Mouse (Mus musculus) telencephalon, adult 2 months (tissue): ENCODE measurements around the gene Ppp1r35.
A peak's percentile ranks its signal among the peaks of the same experiment; 100 is the strongest.
"Not testable (repeated sequence)": the region's sequence is repeated elsewhere in the genome, so short reads cannot be mapped to it uniquely, and the experiment has no call there.

Source experiments
- DNase-seq: peaks from one replicate; pipeline ENCODE4 v3.0.0-alpha.2; 2011; ENCODE audit warnings: low read depth, low spot score

The Ppp1r35 gene

DNA sequence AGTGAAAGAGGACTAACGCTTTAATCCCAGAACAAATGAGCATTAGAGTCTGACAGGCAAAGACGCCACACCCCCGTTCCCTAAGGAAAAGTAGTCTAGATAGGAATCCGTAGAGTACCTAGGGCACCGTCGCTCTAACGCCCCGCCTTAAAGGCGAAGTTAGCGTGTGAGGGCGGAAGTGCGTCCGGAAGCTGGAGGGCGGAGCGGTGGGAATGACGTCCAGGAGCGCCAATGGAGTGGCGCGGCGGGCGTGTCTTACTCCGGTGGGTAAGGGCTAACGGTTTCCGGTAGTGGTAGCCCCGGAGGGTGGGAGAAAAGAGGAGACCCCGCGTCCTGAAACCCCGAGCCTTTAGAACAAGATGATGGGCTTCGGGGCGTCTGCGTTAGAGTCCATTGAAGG, at the start of gene Ppp1r35:
Ppp1r35 (plus strand) TSS at position 215 of the 400 bp plus-strand sequence.
- peak; percentile 97 for DNase-seq

DNA sequence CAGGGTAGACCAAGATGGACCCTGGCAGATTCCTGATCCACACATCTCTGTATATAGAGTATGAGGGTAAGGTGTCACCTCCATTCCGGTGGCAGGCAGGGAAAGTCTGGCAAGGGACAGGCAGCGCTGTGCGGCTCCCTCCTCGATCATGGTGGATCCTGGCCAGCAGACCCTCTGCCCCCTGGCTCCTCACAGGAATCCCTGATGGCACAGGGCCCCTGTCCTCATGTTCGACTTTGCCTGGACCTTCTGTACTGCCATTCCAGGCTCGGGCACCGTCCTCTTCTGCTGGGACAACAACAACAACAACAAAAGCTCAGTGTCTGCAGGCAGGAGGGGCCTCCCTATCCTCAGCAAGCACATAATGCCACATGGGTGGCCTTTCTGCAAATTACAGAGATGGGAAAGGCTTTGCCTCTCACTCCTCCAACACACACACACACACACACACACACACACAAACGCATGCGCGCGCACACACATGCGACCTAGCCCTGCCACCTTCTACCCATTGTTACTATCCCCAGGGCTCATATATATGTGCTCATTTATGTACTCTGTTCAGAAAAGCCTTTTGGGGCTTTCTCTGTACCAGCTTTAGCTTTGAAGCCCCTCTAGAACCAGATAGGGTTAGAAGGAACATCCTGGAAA, 44.9 kb upstream of the Ppp1r35 start:
- no peak for DNase-seq

DNA sequence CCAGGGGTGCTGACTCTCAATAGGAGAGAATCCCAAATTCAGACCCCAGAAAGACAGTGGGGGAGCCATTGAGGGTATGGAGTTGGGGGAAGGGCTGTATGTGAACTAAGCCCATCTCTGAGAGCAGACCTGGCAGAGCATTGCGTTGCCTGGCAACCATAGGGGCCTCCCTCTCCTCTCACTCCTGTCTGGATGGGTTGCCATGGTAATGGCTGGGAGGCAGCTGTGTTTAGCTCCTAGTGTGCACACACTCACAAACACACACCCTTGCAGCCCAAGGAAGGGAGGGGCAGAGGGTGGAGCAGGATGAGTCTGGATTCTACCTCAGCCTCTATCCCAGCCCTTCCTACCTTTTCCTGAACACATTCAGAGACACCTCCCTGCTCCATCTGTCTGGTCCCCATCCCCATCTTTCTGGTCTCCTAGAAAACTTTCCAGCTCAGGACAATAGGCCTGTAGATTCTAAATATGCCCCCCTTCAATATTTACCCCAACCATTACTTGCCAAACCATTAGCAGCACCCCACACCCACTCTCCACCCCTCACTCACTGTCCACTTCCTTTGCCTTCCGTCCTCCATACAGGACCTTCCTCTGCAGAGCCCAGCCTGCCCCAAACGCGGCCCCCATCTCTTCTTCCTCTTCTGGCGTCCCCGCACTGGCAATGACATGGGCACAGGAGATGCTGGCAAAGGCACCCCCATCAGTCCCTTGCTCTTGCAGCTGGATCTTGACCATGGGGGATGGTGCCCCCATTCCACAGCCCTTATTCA, 44.2 kb upstream of the Ppp1r35 start:
- peak; percentile 97 for DNase-seq

DNA sequence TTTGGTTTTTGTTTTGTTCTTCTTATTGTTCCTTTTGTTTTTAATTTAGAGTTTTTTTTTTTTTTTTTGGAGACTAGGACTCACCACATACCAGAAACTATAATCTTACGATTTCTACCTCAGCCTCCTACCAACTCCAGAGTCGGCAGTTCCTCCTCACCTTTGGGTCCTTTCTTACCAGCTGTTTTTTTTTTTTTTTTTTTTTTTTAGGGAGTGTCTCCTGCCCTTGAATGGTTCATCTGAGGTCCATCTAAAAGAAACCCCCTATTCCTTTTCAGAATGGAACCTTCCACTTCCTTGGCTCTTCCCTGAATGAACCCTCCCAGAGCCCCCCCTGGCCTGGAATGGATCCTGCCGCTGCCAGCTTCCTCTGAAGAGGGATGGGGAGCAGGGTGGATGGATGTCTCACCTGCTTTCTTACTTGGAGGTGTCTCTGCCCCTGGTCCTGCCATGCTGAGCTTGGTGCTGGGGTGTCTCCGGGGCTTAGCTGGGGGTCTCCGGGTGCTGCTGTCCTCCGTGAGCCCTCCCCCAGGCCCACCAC, 41.2 kb upstream of the Ppp1r35 start:
- DNase-seq: peak; percentile 71

DNA sequence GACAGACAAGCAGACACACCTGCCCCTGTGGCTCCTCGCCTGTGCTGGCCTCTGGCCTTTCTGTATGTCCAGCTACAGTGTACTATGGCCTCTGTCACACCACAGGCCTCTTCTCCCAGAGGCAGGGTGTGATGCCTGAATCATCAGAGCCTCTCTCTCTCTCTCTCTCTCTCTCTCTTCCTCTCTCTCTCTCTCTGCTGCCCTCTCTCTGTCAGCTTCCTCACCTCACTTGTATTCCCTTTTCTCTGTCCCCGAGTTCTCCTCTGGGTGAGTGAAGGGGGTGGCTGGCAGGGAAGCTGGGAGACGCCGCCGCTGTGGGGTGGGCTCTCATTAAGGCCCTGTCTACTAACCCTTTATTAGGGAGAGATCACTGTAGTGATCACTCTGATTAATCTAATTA, 40.1 kb upstream of the Ppp1r35 start:
- no peak for DNase-seq

DNA sequence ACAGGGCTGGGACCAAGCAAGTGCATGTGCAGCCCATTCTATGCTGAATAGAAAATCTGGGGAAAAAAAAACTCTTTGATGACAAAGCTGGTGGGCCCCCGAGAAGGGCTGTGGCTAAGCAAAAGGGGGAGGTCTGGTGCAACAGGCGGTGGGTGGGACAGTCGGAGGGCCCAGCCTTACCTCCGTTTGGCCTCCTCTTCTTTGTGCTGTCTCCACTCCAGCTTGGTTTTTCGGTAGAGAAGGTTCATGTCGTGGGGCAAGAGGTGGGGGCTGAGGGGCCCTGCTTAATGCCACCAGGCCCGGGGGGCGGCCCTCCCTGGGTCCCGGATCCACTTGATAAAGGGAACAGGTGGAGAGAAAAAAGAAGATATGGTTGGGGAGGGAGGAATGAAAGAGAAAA, 39.2 kb upstream of the Ppp1r35 start:
- no peak for DNase-seq

DNA sequence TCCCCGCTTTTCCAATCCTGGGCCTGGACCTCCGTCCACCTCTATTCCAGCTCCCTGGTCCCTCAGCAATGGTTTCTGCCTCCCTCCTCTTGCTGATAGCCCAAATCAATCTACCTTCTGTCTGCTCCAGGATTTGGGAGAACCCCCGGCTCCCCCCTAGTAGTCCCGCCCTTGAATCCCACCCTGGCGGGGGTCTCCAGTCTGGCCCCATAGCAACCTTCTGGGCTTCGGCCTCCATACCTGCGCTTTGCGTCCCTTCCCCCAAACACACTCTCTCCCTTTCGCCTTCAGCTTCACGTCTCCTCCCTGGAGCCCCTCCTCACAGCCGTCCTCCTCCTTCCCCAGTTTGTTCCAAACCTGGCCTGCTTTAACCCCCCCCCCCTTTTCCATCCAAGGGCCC, 38.1 kb upstream of the Ppp1r35 start:
- DNase-seq: no peak

DNA sequence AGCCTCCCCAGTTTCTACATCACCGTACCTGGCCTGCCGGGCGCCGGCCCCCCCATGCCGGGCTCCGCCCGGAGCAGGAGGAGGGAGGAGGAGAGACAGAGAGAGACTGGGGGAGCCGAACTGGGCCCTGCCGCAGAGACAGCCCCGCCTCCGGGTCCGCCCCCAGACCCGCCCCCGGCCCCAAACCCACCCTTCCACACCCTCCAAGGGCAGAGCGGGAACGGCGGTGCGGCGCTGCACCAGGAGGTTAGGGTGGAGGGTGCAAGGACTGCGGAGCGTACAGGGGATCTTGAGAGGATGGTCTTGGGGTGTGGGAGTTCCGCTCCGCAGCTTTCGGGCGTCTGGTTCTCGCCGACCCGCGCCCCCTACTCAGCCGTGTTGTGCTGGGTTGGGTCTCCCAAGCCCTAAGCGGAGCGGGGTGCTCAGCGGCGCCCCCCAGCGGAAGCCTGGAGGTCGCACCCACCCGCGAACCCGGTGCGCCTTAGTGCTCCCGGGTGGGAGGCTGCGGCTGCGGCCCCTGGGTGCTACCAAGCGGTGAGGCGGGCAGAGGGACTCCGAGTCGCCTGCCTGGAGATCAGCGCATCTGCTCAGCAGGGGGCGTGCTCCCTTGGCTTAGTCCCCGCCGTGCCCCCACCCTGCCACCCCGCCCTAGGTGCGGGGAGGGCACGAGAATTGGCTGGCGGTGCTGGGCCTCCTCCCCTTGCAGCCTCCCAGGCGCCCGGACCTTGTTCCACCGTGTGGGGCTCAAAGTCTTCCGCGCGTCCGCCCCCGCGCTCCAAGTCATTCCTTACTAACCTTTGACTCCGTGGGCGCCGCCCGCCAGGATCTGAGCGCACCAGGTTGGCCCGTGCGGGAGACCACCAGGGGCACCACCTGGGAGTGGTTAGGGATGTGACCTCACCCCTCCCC, 37.4 kb upstream of the Ppp1r35 start, which contains the start of gene Nyap1:
Nyap1 (minus strand) TSS at position 585 of the 909 bp plus-strand sequence.
- DNase-seq: peak; percentile 56

DNA sequence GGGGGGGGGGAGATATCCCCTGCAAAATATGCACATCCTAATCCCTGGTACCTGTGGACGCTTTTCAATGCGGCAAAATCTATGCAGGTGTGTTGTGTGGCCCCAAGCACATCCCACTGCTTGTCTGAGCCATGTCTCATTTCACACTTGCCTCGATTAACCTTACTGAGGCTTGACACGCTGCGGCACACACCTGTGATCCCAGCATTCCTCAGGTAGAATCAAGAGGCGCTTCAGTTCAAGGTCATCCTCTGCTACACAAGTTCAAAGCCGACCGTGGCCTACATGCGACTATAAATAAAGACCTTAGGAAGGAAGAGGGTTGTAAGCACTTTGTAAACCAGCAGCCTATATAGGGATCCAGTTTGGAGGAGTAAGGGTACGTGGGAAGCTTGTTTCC, 36.6 kb upstream of the Ppp1r35 start:
- DNase-seq: no peak

DNA sequence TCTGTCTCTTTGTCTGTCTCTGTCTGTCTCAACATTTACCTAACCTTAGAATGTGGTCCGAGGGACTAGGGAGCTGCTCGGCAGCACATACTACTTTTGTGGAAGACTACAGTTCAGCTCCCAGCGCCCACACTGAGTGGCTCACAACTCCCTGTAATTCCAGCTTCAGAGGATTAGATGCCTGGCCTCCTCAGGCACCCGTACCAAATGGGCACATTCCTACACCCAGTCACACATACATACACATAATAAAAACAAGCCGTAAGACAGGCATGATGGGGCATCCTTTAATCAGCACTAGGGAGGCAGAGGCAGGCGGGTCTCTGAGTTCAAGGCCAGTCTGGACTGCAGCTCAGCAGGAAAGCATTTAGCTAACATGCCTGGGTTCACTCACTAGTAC, 35.8 kb upstream of the Ppp1r35 start:
- DNase-seq: no peak

DNA sequence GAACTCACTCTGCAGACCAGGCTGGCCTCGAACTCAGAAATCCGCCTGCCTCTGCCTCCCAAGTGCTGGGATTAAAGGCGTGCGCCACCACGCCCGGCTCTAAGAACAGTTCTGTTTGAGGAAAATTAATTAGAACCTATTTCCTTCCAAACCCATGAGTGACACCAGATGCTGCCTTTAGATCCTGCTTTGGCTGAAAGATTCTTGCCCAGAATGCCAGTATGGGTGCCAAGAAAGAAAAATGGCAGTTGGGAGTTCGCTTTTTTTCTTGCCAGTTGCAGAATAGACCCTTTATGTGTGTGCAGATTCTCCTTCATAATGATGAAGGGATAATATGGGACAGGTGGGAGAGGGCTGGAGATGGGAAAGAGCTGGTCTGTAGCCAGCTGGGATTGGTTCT, 34.5 kb upstream of the Ppp1r35 start:
- DNase-seq: no peak

DNA sequence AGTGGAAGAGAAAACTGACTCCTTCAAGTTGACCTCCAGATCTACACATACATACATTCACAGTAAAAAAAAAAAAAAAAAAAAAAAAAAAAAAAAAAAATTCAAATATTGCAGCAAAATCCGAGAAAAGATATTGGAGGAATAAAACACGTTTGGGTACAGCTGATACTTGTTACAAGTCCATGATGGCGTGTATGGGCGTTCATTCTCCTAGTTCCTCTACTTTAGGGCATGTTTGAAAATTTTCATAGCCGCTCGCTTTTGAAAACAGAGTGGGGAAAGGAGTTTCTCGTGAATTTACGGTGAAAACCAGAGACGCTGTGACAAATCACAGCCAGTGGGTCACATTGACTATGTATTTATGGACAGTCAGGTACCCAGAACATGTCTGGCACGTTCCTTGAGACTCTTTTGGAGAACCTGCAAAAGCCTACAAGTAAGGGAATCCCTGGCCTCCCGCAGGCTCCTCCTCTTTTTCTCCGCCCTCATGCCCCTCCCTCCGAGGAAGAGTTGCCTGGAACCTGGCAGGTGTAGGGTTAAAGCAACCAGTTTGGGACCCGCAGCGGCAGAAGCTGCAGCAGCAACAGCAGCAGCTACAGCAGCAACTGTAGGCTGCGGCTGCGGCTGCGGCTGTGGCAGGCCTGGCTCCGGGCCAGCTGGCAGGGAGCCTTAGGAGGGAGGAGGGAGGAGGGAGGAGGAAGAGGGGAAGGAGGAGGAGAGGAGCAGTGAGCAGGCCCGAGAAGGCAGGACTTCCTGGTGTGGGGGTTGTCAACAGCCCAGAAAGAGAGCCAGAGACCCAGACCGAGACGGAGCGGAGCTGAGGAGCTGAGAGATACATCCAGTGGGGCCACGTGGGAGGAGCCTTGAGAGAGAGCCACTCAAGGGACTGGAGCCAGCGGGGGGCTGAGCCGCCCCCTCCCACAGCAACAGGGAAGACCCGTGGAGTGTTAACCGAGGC, 33.2 kb upstream of the Ppp1r35 start, which contains the start of gene Tsc22d4:
Tsc22d4 (plus strand) TSS at position 517 of the 958 bp plus-strand sequence.
- DNase-seq: peak; percentile 84

DNA sequence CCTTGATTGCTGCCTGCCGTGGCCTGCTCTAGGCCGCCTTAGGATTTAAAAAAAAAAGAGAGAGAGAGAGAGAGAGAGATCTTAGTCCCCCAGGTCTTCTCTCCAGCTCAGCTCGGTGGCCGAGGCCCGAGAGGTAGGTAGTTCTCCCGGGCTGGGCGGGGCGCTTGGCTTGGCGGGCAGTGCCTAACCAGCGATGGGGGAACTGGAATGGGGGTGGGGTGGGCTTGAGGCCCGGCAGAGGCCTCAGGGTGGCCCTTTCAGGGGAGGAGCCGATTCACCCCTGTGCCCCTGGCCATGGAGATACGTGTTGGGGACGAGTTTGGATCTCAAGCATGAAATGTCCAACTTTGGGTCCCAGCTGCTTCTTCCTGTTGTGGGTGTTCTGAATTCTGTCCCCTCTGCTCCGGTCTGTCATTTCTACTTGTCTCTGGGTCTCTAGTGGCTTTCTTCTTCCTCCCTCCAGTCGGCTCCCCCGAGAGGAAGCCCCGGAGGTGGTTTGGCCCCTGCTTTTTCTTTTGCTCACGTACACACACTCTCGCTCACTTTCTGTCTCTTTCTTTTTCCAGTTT, 32.3 kb upstream of the Ppp1r35 start:
- DNase-seq: no peak

DNA sequence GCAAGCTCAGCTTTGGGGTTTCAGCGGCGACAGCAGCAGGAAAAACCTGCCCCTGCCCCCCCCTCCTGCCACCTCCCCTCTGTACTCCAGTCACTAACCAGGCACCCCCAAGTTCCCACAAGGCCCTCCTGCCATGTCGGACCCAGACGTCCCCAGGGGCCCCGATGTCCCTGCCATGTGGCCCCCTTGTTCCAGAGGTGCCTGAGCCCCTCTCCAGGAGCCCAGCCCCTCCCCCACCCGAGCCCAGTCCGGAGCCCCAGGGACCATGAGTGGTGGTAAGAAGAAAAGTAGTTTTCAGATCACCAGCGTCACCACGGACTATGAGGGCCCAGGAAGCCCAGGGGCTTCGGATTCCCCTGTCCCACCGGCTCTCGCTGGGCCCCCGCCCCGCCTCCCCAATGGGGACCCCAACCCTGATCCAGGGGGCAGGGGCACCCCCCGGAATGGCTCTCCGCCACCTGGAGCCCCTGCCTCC, 31.8 kb upstream of the Ppp1r35 start:
- DNase-seq: no peak

DNA sequence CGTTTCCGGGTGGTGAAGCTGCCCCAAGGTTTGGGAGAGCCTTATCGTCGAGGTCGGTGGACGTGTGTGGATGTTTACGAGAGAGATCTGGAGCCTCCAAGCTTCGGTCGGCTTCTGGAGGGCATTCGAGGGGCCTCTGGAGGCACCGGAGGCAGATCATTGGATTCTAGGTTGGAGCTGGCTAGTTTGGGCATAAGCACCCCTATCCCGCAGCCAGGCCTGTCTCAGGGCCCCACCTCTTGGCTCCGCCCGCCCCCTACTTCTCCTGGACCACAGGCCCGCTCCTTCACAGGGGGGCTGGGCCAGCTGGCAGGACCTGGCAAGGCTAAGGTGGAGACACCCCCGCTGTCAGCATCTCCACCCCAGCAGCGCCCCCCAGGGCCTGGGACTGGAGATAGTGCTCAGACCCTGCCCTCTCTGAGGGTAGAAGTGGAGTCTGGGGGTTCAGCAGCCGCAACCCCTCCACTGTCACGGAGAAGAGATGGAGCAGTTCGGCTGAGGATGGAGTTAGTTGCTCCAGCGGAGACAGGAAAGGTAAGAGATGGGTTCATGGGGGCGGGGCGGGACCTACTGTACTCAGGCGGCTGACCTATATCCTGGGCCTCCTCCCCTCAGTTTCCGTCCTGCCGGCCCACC, 31.2 kb upstream of the Ppp1r35 start:
- DNase-seq: no peak

DNA sequence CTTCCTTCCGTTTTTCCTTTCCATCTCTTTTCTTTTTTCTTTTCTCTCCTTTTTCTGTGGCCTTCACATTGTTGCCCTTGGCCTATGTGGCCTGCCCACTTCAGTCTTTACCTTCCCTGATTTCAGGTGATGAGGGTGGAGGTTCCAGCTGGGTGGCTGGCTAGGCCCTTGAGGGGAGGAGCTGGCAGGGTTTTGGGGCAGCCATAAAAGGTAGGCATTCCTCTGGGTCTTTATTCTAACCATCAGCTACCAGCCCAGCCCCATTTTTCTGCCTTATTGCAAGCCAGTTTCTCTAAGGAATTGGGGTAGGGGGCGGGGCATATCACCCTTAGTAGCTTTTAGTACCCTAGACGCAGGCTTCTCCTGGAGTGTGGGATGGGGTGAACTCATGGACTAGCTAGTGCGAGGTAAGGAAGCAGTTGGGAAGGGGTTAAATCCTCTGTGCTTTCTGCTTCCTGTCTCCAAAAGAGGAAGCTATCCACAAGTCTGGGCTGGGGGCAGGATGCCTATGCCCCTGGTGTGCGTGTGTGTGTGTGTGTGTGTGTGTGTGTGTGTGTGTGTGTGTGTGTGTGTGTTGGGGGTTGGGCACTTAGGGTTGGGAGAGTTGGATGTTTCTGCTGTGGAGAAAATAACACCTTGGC, 30.4 kb upstream of the Ppp1r35 start:
- DNase-seq: no peak

DNA sequence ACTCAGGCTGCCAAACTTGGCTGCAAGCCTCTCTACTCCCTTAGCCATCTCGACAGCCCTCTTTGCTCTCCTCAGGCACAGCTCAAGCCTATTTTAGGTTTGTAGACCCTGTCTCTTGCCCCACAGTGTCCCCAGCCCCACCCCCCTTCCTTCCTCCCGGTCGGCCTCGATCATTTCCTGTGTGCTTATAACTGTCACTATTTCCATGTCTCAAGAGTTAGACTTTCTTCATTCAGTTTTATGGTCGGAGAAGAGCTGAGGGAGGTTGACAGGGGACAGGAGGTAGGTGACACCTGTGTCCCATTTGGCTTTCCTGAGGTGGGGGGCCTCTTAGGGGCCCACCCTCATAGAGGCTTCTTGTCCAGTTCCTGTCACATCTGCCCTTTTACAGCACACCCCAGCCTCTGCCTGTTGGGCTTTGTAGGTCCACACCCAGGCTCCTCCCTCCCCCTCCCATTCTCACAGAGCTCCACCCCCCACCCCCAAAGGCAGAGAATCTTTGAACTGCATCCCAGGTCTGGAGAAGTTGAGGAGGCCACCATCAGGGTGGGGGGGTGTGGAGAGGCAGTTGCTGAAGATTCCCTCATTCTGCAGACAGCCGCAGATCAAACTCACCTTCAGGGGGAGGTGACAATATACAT, 29.3 kb upstream of the Ppp1r35 start:
- no peak for DNase-seq

DNA sequence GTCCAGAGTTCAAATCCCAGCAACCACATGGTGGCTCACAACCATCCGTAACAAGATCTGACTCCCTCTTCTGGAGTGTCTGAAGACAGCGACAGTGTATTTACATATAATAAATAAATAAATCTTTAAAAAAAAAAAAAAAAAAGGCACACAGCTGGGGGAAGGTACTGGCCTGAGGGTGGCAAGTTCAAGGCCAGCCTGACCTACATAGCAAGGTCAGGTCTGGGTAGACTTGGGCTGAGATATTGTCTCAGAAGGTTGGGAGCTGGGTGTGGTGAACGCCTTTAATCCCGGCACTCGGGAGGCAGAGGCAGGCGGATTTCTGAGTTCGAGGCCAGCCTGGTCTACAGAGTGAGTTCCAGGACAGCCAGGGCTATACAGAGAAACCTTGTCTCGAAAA, 28.4 kb upstream of the Ppp1r35 start:
- not testable (repeated sequence) for DNase-seq
